Mouse (Mus musculus): ENCODE results near the gene Ola1. TPM values are rescaled to one million over a fixed set of nuclear protein-coding genes. Genes with fewer than 3 reads are reported as not detected.

Ola1 gene
- polyA plus RNA-seq, 1 experiment from 2014 or later: 101 TPM

DNA sequence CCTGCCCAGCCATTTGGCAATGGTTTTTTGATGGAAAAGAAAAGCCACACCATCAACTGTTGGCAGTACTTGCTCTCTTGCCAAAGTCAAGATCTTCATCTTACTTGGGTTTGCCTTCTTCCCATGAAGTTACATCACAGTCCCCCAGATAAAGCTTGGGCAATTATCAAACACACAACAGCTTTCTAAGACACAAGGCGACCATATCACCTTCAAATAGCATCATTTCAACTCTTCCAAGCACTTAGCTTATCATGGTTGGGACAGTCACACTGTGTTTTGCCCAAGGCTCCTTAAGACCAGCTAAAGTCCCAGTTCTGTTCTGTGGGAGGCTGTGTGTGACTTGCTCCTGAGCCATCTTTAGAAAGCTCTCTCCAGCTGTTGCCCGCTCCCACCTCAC lies 161.1 kb downstream of the Ola1 start:
- Histone ChIP-seq H3K36me3 (replicated peaks) (no peaks in the 10 kb centered on the region), H3K9me3 (0 out of 2 replicates have a peak, but pooled peaks cover 4% of the 10 kb centered on the region), H3K27me3 (replicated peaks; ENCODE audit: low read depth, poor library complexity, severe bottlenecking) (0 out of 2 replicates have a peak, but pooled peaks cover 4% of the 10 kb centered on the region), H3K4me1 (0 out of 2 replicates have a peak, but pooled peaks cover 4% of the 10 kb centered on the region), H3K27ac (replicated peaks) (no peak overlapping the region), H3K4me3 (no peak overlapping the region)
- DNase-seq (ENCODE audit: low spot score): no peak
- WGBS: 89% methylated on average over 2 of the region's 2 CpGs

DNA sequence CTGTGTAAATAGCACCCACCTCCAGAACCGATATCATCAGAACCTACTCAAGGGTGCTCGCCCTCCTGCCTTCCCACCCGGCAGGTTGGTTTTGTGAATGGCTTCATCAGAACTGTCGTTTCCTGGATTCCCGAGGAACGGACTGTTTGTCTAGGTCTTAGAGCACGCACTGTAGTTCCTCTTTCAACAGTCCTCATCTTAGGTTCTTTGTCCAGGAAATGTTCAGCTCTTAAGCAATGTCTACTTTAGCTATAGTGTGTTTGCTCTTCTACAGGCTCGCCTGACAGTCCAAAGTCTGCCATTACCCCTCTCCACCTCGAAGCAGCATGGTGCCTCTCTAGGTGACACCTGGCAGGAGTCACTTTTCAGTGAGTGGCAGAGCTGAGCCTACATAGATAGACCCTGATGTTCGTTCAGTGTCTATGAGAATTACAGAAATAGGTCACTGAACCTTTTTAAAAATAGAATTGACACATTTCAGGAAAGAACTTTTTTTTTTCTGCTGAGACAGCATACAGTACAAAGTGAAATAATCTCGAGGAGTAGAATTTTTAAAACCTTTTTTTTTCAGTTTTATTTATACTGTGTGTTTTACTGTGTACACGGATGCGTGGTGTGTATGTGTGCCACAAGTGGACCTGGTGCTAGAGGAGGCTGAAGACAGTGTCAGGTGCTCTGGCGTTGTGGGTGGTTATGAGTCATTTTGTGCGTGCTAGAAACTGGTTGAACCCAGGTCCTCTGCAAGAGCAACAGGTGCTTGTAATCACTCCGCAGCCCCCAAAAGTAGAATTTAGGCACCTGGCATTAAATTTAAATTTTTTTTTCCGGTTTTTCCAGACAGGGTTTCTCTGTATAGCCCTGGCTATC lies 162.4 kb downstream of the Ola1 start:
- H3K4me3 ChIP-seq: no peak overlapping the region
- no peak overlapping the region for H3K27ac ChIP-seq (replicated peaks)
- H3K36me3 ChIP-seq (replicated peaks): no peaks in the 10 kb centered on the region
- 0 out of 2 replicates have a peak, but pooled peaks cover 4% of the 10 kb centered on the region for H3K9me3 ChIP-seq
- WGBS: 86% methylated on average over 17 of the region's 17 CpGs
- DNase-seq (ENCODE audit: low spot score): no peak
- no peaks in the 10 kb centered on the region for H3K27me3 ChIP-seq (replicated peaks; ENCODE audit: low read depth, poor library complexity, severe bottlenecking)
- H3K4me1 ChIP-seq: 0 out of 2 replicates have a peak, but pooled peaks cover 4% of the 10 kb centered on the region

- WGBS: 89% methylated on average over 9 of the region's 9 CpGs
- H3K27ac ChIP-seq (replicated peaks): no peak overlapping the region
- H3K9me3 ChIP-seq: 0 out of 2 replicates have a peak, but pooled peaks cover 4% of the 10 kb centered on the region
- H3K4me3 ChIP-seq: no peak overlapping the region
- DNase-seq (ENCODE audit: low spot score): no peak
- no peaks in the 10 kb centered on the region for H3K36me3 ChIP-seq (replicated peaks)
- no peaks in the 10 kb centered on the region for H3K27me3 ChIP-seq (replicated peaks; ENCODE audit: low read depth, poor library complexity, severe bottlenecking)
- H3K4me1 ChIP-seq: peaks cover 1% of the 10 kb centered on the region
Measured at GRCm38 (mm10) chr2:73053791-73054490, 164.8 kb downstream of the Ola1 start.

GRCm38 (mm10) chr2:73050401-73050800 lies 168.3 kb downstream of the Ola1 start:
- 92% methylated on average over 8 of the region's 8 CpGs for WGBS
- no peaks in the 10 kb centered on the region for H3K27me3 ChIP-seq (replicated peaks; ENCODE audit: low read depth, poor library complexity, severe bottlenecking)

GRCm38 (mm10) chr2:73049977-73050376 lies 168.7 kb downstream of the Ola1 start:
- H3K36me3 ChIP-seq (replicated peaks): no peaks in the 10 kb centered on the region
- no peak overlapping the region for H3K4me3 ChIP-seq
- WGBS: 83% methylated on average over 4 of the region's 4 CpGs
- no peak overlapping the region for H3K27ac ChIP-seq (replicated peaks)
- 0 out of 2 replicates have a peak, but pooled peaks cover 4% of the 10 kb centered on the region for H3K9me3 ChIP-seq
- peaks cover 25% of the 10 kb centered on the region for H3K4me1 ChIP-seq
- DNase-seq (ENCODE audit: low spot score): no peak
- no peaks in the 10 kb centered on the region for H3K27me3 ChIP-seq (replicated peaks; ENCODE audit: low read depth, poor library complexity, severe bottlenecking)

More at GRCm38 (mm10) chr2:73050401-73050800, 168.3 kb downstream of the Ola1 start:
- H3K9me3 ChIP-seq: 0 out of 2 replicates have a peak, but pooled peaks cover 4% of the 10 kb centered on the region
- H3K36me3 ChIP-seq (replicated peaks): no peaks in the 10 kb centered on the region
- peaks cover 25% of the 10 kb centered on the region for H3K4me1 ChIP-seq
- DNase-seq (ENCODE audit: low spot score): no peak
- H3K27ac ChIP-seq (replicated peaks): no peak overlapping the region
- H3K4me3 ChIP-seq: no peak overlapping the region

DNA sequence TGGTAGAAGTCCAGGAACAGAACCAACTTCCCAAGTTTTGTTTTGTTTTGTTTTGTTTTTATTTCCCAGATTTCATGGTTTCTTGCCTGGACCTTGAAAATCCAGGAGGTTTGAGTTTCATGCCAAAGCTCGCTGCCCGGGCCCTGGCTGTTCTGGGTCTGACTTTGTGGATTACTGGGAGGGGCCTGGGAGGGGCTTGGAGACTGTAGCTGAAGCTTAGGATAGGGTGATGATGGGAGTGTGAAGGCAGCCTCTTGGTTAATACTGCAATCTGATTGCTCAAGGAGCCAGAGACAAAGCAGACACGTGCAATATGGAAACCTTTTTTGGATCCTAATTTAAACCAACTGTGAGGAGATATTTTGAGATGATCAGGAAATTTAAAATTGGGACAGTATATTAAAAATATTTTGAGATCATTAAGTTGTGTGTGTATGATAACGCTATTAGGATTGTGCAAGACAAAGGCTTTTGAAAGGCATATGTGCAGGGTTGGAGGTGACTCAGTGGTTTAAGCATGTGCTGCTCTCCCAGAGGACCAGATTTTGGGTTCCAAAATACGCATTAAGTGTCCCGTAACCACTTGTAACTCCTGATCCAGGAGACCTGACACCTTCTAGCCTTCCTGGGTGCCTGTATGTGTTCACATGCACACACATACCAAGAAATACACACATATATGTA lies 169.6 kb downstream of the Ola1 start:
- Histone ChIP-seq H3K4me1 (peaks cover 25% of the 10 kb centered on the region), H3K27me3 (replicated peaks; ENCODE audit: low read depth, poor library complexity, severe bottlenecking) (no peaks in the 10 kb centered on the region), H3K9me3 (0 out of 2 replicates have a peak, but pooled peaks cover 4% of the 10 kb centered on the region), H3K36me3 (replicated peaks) (no peaks in the 10 kb centered on the region), H3K4me3 (peak overlapping the region; percentile 3; the same call in 1 of the 2 replicates), H3K27ac (replicated peaks) (peak overlapping the region; percentile 59; the same call in 1 of the 2 replicates)
- WGBS: 63% methylated on average over 6 of the region's 6 CpGs
- peak; percentile 38 for DNase-seq (ENCODE audit: low spot score)

DNA sequence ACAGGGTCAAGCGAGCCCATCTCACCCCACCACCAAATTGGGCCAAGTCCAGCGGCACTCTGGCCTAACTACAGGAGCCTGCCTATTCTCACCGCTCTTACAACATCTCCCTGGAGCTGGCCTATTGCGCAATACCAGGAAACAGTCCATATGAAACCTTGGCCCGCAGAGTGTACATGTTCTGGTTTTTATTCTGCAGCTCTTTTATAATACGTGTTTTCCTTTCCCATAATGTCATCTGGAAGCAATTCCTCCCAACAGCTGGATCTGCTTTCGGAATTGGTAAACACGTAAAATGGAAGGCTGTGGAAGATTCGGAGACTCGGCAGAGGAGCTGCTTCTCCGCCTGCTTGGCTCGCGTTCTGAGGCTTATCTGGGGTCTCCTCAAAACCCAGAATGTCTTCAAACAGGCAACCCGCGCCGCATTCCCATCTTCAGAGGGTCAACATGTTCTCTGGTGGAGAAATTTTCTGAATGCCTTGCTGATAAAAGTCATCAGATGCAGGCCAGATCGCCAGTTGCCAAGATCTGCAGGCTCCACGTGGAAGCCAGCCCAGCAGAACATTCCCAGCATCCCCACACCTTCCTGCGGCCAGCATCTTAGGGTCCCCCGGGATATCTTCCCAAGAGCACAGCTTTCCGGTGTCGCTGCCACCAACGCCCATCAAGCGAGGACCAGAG lies 171.5 kb downstream of the Ola1 start:
- H3K27ac ChIP-seq (replicated peaks): peak overlapping the region; percentile 79
- peaks cover 25% of the 10 kb centered on the region for H3K4me1 ChIP-seq
- no peaks in the 10 kb centered on the region for H3K9me3 ChIP-seq
- 56% methylated on average over 24 of the region's 24 CpGs for WGBS
- H3K36me3 ChIP-seq (replicated peaks): no peaks in the 10 kb centered on the region
- no peak overlapping the region for H3K4me3 ChIP-seq
- H3K27me3 ChIP-seq (replicated peaks; ENCODE audit: low read depth, poor library complexity, severe bottlenecking): no peaks in the 10 kb centered on the region
- peak; percentile 64 for DNase-seq (ENCODE audit: low spot score)

- Histone ChIP-seq H3K4me3 (no peak overlapping the region), H3K27me3 (replicated peaks; ENCODE audit: low read depth, poor library complexity, severe bottlenecking) (no peaks in the 10 kb centered on the region), H3K36me3 (replicated peaks) (no peaks in the 10 kb centered on the region), H3K4me1 (peaks cover 25% of the 10 kb centered on the region), H3K27ac (replicated peaks) (peak overlapping the region; percentile 79), H3K9me3 (no peaks in the 10 kb centered on the region)
- WGBS: 60% methylated on average over 10 of the region's 10 CpGs
- no peak for DNase-seq (ENCODE audit: low spot score)
Measured at GRCm38 (mm10) chr2:73046576-73046975, 172.1 kb downstream of the Ola1 start.

DNA sequence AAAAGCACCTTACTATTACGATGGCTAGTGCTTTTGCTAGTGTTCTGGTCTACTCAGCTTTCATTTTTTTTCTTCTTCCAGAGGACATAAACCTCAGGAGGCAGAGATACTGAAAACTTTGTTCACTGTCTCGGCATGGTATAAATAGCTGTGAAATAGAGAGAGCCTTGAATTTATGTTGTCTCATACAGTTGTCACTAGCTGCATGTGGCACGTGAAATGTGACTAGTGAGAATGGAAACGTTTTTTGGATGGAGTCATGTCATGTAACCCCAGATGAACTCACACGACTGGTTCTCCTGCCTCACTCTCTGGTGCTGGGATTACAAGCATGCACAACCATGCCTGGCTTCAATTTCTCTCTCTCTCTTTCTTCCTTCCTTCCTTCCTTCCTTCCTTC lies 173.2 kb downstream of the Ola1 start:
- H3K4me1 ChIP-seq: peaks cover 25% of the 10 kb centered on the region
- 81% methylated on average over 5 of the region's 5 CpGs for WGBS
- DNase-seq (ENCODE audit: low spot score): no peak
- H3K27ac ChIP-seq (replicated peaks): no peak overlapping the region
- H3K27me3 ChIP-seq (replicated peaks; ENCODE audit: low read depth, poor library complexity, severe bottlenecking): no peaks in the 10 kb centered on the region
- no peak overlapping the region for H3K4me3 ChIP-seq
- H3K36me3 ChIP-seq (replicated peaks): no peaks in the 10 kb centered on the region
- no peaks in the 10 kb centered on the region for H3K9me3 ChIP-seq

Measured in embryonic facial prominence, embryonic 10.5 days (tissue).